Mouse (Mus musculus) erythroblast, embryonic 14.5 days (primary cell): ENCODE measurements around the gene Dnajc22. TPM values are rescaled to one million over a fixed set of nuclear protein-coding genes. Genes with fewer than 3 reads are reported as not detected.

Source experiments
- H3K27me3 ChIP-seq: 2 replicates; pipeline ENCODE4 v1.6.1; 2012; ENCODE audit warnings: inconsistent platforms; ENCODE audit not compliant: control insufficient read depth
- H3K36me3 ChIP-seq: 2 replicates; pipeline ENCODE4 v1.6.1; 2012; ENCODE audit warnings: mild to moderate bottlenecking, inconsistent platforms; ENCODE audit not compliant: control insufficient read depth
- H3K4me1 ChIP-seq: 2 replicates; pipeline ENCODE4 v1.6.1; 2012; ENCODE audit warnings: inconsistent platforms; ENCODE audit not compliant: control insufficient read depth
- H3K4me3 ChIP-seq: replicated peaks from 2 replicates; pipeline ENCODE3; 2012; ENCODE audit warnings: moderate library complexity, mild to moderate bottlenecking, inconsistent platforms
- H3K9me3 ChIP-seq: 2 replicates; pipeline ENCODE4 v1.6.1; 2012; ENCODE audit warnings: low read length, inconsistent platforms, mixed read lengths; ENCODE audit not compliant: control insufficient read depth
- GATA1 ChIP-seq: IDR thresholded peaks from 2 replicates; pipeline ENCODE4 v1.6.1; 2012; ENCODE audit warnings: low read length, inconsistent platforms, mixed read lengths
- TAL1 ChIP-seq: IDR thresholded peaks from 3 replicates; pipeline ENCODE4 v1.6.1; 2012; ENCODE audit warnings: low read length, inconsistent platforms, mixed read lengths
- polyA plus RNA-seq: library from polyadenylated mRNA; stranded (reverse); fragments of >175 nt; gene quantifications from 2 replicates; pipeline ENCODE4 v1.2.3, GENCODE M21; 2012

Dnajc22 gene
- polyA plus RNA-seq, 1 experiment = 0.02 TPM

GRCm38 (mm10) chr15:99126081-99126815 is 33.3 kb downstream of the Dnajc22 start:
- no peaks in the 10 kb centered on the region for H3K36me3 ChIP-seq
- TF ChIP-seq TAL1 (no peak), GATA1 (no peak)
- peaks cover 20% of the 10 kb centered on the region for H3K4me1 ChIP-seq
- H3K4me3 ChIP-seq = peak overlapping the region; percentile 72
- peaks cover 30% of the 10 kb centered on the region for H3K27me3 ChIP-seq
- H3K9me3 ChIP-seq = no peaks in the 10 kb centered on the region

GRCm38 (mm10) chr15:99126816-99127365 is 33.9 kb downstream of the Dnajc22 start:
- TF ChIP-seq TAL1 (no peak), GATA1 (no peak)
- Histone ChIP-seq H3K4me1 (peaks cover 20% of the 10 kb centered on the region), H3K4me3 (peak overlapping the region; percentile 72), H3K36me3 (no peaks in the 10 kb centered on the region; the same call in 1 of the 2 replicates), H3K27me3 (peaks cover 26% of the 10 kb centered on the region), H3K9me3 (no peaks in the 10 kb centered on the region)

GRCm38 (mm10) chr15:99127851-99128522 is 35.0 kb downstream of the Dnajc22 start:
- peaks cover 20% of the 10 kb centered on the region for H3K4me1 ChIP-seq
- TF ChIP-seq TAL1 = no peak
- TF ChIP-seq GATA1 = no peak
- no peak overlapping the region for H3K4me3 ChIP-seq

GRCm38 (mm10) chr15:99129441-99129840 is 36.5 kb downstream of the Dnajc22 start:
- TF ChIP-seq TAL1 (no peak), GATA1 (no peak)
- H3K27me3 ChIP-seq = peaks cover 26% of the 10 kb centered on the region

More at GRCm38 (mm10) chr15:99127851-99128522, 35.0 kb downstream of the Dnajc22 start:
- Histone ChIP-seq H3K9me3 (no peaks in the 10 kb centered on the region), H3K27me3 (peaks cover 26% of the 10 kb centered on the region), H3K36me3 (no peaks in the 10 kb centered on the region; the same call in 1 of the 2 replicates)

GRCm38 (mm10) chr15:99129956-99130910 is 37.3 kb downstream of the Dnajc22 start:
- TF ChIP-seq GATA1 (no peak), TAL1 (no peak)
- H3K27me3 ChIP-seq = peaks cover 20% of the 10 kb centered on the region
- peaks cover 20% of the 10 kb centered on the region for H3K4me1 ChIP-seq
- no peak overlapping the region for H3K4me3 ChIP-seq
- H3K36me3 ChIP-seq = no peaks in the 10 kb centered on the region; the same call in 1 of the 2 replicates
- no peaks in the 10 kb centered on the region for H3K9me3 ChIP-seq

More at GRCm38 (mm10) chr15:99129441-99129840, 36.5 kb downstream of the Dnajc22 start:
- no peak overlapping the region for H3K4me3 ChIP-seq
- no peaks in the 10 kb centered on the region; the same call in 1 of the 2 replicates for H3K36me3 ChIP-seq
- H3K9me3 ChIP-seq = no peaks in the 10 kb centered on the region
- peaks cover 20% of the 10 kb centered on the region for H3K4me1 ChIP-seq

- Histone ChIP-seq H3K4me1 (peaks cover 25% of the 10 kb centered on the region), H3K36me3 (peaks cover 6% of the 10 kb centered on the region), H3K9me3 (peaks cover 5% of the 10 kb centered on the region), H3K4me3 (no peak overlapping the region), H3K27me3 (no peaks in the 10 kb centered on the region)
- TF ChIP-seq TAL1 = peak; percentile 28; the same call in 2 of the 3 replicates
- no peak for TF ChIP-seq GATA1
These were observed 45.4 kb downstream of the Dnajc22 start for GRCm38 (mm10) chr15:99138389-99138788.

GRCm38 (mm10) chr15:99139669-99140068 is 46.7 kb downstream of the Dnajc22 start:
- Histone ChIP-seq H3K36me3 (peaks cover 6% of the 10 kb centered on the region), H3K9me3 (peaks cover 5% of the 10 kb centered on the region), H3K4me3 (no peak overlapping the region), H3K4me1 (peaks cover 25% of the 10 kb centered on the region), H3K27me3 (no peaks in the 10 kb centered on the region)
- no peak for TF ChIP-seq GATA1
- TF ChIP-seq TAL1 = no peak

GRCm38 (mm10) chr15:99150516-99150915 is 57.5 kb downstream of the Dnajc22 start:
- H3K36me3 ChIP-seq = peaks cover 7% of the 10 kb centered on the region
- TF ChIP-seq TAL1 (no peak), GATA1 (no peak)
- H3K9me3 ChIP-seq = no peaks in the 10 kb centered on the region
- no peaks in the 10 kb centered on the region for H3K27me3 ChIP-seq
- H3K4me3 ChIP-seq = no peak overlapping the region
- peaks cover 2% of the 10 kb centered on the region; the same call in 1 of the 2 replicates for H3K4me1 ChIP-seq
